Comparison of ENCODE assay signal across 9 mouse cellular contexts in the genomic region with DNA sequence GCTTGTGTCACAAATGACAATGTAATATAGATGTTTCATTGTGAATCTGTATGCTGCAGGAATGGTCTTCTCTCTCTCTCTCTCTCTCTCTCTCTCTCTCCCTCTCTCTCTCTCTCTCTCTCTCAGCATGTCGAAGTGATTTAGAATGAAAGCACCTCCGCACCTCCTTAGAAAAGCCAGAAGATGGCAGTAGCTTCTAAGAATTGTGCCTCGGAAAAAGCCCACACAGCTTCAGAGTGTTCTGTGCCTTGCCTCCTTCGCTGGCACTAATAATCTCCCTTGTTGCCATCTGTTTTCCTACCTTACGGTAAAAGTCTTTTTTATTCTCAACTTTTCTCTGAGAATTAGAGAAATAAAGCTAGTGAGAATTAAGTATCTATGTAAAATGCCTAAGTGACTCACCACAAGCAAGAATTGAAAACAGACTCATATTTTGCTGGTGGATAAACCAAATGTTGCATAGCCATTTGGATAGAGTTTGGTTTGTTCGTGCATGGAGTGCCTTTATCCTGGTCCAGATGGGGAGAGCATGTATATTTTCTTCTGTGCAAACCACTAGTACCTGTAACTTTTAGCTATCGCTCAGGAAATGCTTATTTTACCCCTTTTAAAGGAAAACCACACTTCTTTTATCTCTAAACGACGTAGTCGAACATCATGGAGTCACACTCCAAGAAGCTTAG.
A peak's percentile ranks its signal among the peaks of the same experiment; 100 is the strongest.
DNase-seq lines count a peak whose midpoint lies in the region; ATAC-seq and TF ChIP-seq lines count a peak whose summit lies in the region.
"Had no signal": no experiment of that assay in that cellular context is flagged by ENCODE, and none has a peak within 500 bp of the region (broad histone marks: within the 10 kb centered on the region; RNA-seq: fewer than 3 reads in every experiment).

No protein-coding gene starts in this region.

- peak; percentile 15 for DNase-seq in adrenal gland, postnatal 10 days
- DNase-seq in adrenal gland, adult 18-20 months (ENCODE audit: low spot score in 2 of 2), result no peak
- peak; percentile 76 for DNase-seq in lung, embryonic 14.5 days
- no peak for DNase-seq in lung, adult 2 months
- peak; percentile 69 for DNase-seq in retina, embryonic 14.5 days (ENCODE audit: low spot score)
- DNase-seq in thymus, adult 18-20 months, result no peak
- DNase-seq in urinary bladder, adult 2 months (ENCODE audit: low spot score), result no peak

- no peak for TF ChIP-seq POLR2A in lung, adult 2 months (IDR thresholded peaks at IDR 0.05; ENCODE audit: borderline replicate concordance, extremely low read depth, low read depth, low read length)

- H3K36me3 ChIP-seq in lung, embryonic 14.5 days (ENCODE audit: insufficient read depth), result no peaks in the 10 kb centered on the region
- H3K36me3 ChIP-seq in hindbrain, embryonic 12.5 days, result no peaks in the 10 kb centered on the region
- H3K36me3 ChIP-seq: lung, embryonic 15.5 days had no signal

- H3K4me1 ChIP-seq in lung, embryonic 14.5 days (ENCODE audit: insufficient read depth), result no peaks in the 10 kb centered on the region
- no peaks in the 10 kb centered on the region for H3K4me1 ChIP-seq in lung, adult 2 months (ENCODE audit: control insufficient read depth, insufficient read depth, low read length)
- no peaks in the 10 kb centered on the region for H3K4me1 ChIP-seq in hindbrain, embryonic 12.5 days
- H3K4me1 ChIP-seq: lung, embryonic 15.5 days had no signal

- H3K4me3 ChIP-seq in lung, embryonic 14.5 days (ENCODE audit: low read depth, low read length), result no peak overlapping the region
- H3K4me3 ChIP-seq in lung, adult 2 months (replicated peaks; ENCODE audit: extremely low read depth, low read depth, low read length), result no peak overlapping the region
- no peak overlapping the region for H3K4me3 ChIP-seq in hindbrain, embryonic 12.5 days
- H3K4me3 ChIP-seq: lung, embryonic 15.5 days had no signal

- H3K27ac ChIP-seq in lung, embryonic 14.5 days (ENCODE audit: low read depth), result no peak overlapping the region
- H3K27ac ChIP-seq in hindbrain, embryonic 12.5 days, result no peak overlapping the region
- H3K27ac ChIP-seq: lung, embryonic 15.5 days had no signal

- peak; percentile 63 for TF ChIP-seq CTCF in lung, embryonic 14.5 days (IDR thresholded peaks at IDR 0.05; ENCODE audit: low read depth)
- no peak for TF ChIP-seq CTCF in lung, adult 2 months (IDR thresholded peaks at IDR 0.05; ENCODE audit: insufficient read depth, low read length)

- peak; percentile 68 for ATAC-seq in lung, embryonic 14.5 days (ENCODE audit: insufficient read depth)
- ATAC-seq in hindbrain, embryonic 12.5 days (ENCODE audit: low FRiP score), result peak; percentile 82

- H3K27me3 ChIP-seq in lung, embryonic 14.5 days (ENCODE audit: insufficient read depth, low read length), result no peaks in the 10 kb centered on the region
- H3K27me3 ChIP-seq in hindbrain, embryonic 12.5 days, result no peaks in the 10 kb centered on the region
- H3K27me3 ChIP-seq: lung, embryonic 15.5 days had no signal

- 44% methylated on average over 10 of the region's 10 CpGs for WGBS in lung, embryonic 14.5 days
- 40% methylated on average over 10 of the region's 10 CpGs for WGBS in lung, adult 2 months
- 53% methylated on average over 10 of the region's 10 CpGs for WGBS in hindbrain, embryonic 12.5 days

- no peak overlapping the region for H3K4me2 ChIP-seq in lung, embryonic 14.5 days
- H3K4me2 ChIP-seq in hindbrain, embryonic 12.5 days (replicated peaks), result no peak overlapping the region
- H3K4me2 ChIP-seq: lung, embryonic 15.5 days had no signal

- no peaks in the 10 kb centered on the region for H3K9me3 ChIP-seq in lung, embryonic 14.5 days (ENCODE audit: low read depth, low read length)
- no peaks in the 10 kb centered on the region for H3K9me3 ChIP-seq in hindbrain, embryonic 12.5 days (replicated peaks)
- H3K9me3 ChIP-seq: lung, embryonic 15.5 days had no signal

- no peak overlapping the region for H3K9ac ChIP-seq in lung, embryonic 14.5 days
- no peak overlapping the region for H3K9ac ChIP-seq in hindbrain, embryonic 12.5 days
- H3K9ac ChIP-seq: lung, embryonic 15.5 days had no signal

Comparison
In these comparisons a context has a peak if more than half of its experiments do, and no peak if none do; other contexts are left out.
1. DNase-seq: peak in adrenal gland, postnatal 10 days (single experiment), lung, embryonic 14.5 days (single experiment) and retina, embryonic 14.5 days (single experiment); none in adrenal gland, adult 18-20 months (0 of 2), lung, adult 2 months (single experiment), thymus, adult 18-20 months (0 of 2) and urinary bladder, adult 2 months (single experiment).